Mouse (Mus musculus) gastrocnemius, adult 18-20 months (tissue): ENCODE results near the gene Chtf18. TPM values are rescaled to one million over a fixed set of nuclear protein-coding genes. Genes with fewer than 3 reads are reported as not detected.
A peak's percentile ranks its signal among the peaks of the same experiment; 100 is the strongest.

ENCODE experiments used
- DNase-seq: peaks from one replicate; pipeline ENCODE4 v3.0.0; 2021; ENCODE audit warnings: low spot score
- total RNA-seq, 2 experiments: library from RNA; stranded (reverse); gene quantifications; 2 replicates each; pipeline ENCODE4 v1.2.3; 2021

The Chtf18 gene
- total RNA-seq, 2 experiments from 2014 or later, result 0.47 to 1.1 TPM

GRCm38 (mm10) chr17:25735745-25736144 lies 8.5 kb upstream of the Chtf18 start, which contains the start of gene Mslnl:
Gene Mslnl (plus strand): TSS chr17:25736042.
- no peak for DNase-seq

GRCm38 (mm10) chr17:25735246-25735645 lies 8.0 kb upstream of the Chtf18 start:
- no peak for DNase-seq

- peak; percentile 81 for DNase-seq
Observed at GRCm38 (mm10) chr17:25732082-25732481, 4.9 kb upstream of the Chtf18 start.

GRCm38 (mm10) chr17:25728009-25728270 lies 721 bp upstream of the Chtf18 start:
- DNase-seq, result peak; percentile 41

- no peak for DNase-seq
Observed at GRCm38 (mm10) chr17:25725264-25725663, 2.0 kb downstream of the Chtf18 start.

- no peak for DNase-seq
Observed at GRCm38 (mm10) chr17:25723919-25724318, 3.3 kb downstream of the Chtf18 start.

- DNase-seq, result no peak
Observed at GRCm38 (mm10) chr17:25723470-25723869, 3.7 kb downstream of the Chtf18 start.

- DNase-seq, result no peak
Observed at GRCm38 (mm10) chr17:25721476-25721875, 5.7 kb downstream of the Chtf18 start.

- no peak for DNase-seq
Observed at GRCm38 (mm10) chr17:25717691-25718090, 9.5 kb downstream of the Chtf18 start.

- no peak for DNase-seq
Observed at GRCm38 (mm10) chr17:25716711-25717637, 10.2 kb downstream of the Chtf18 start, which contains the start of gene Gng13. Gene Gng13 (plus strand): TSS chr17:25717171.

- DNase-seq, result no peak
Observed at GRCm38 (mm10) chr17:25716130-25716529, 11.1 kb downstream of the Chtf18 start.

- DNase-seq, result no peak
Observed at GRCm38 (mm10) chr17:25715627-25716026, 11.6 kb downstream of the Chtf18 start.

- DNase-seq, result no peak
Observed at GRCm38 (mm10) chr17:25711136-25711535, 16.1 kb downstream of the Chtf18 start.

GRCm38 (mm10) chr17:25709994-25710393 lies 17.2 kb downstream of the Chtf18 start:
- DNase-seq, result no peak

- DNase-seq, result no peak
Observed at GRCm38 (mm10) chr17:25700863-25701496, 26.2 kb downstream of the Chtf18 start.

GRCm38 (mm10) chr17:25698446-25698845 lies 28.8 kb downstream of the Chtf18 start:
- DNase-seq, result peak; percentile 77

- no peak for DNase-seq
Observed at GRCm38 (mm10) chr17:25696263-25696662, 31.0 kb downstream of the Chtf18 start.

GRCm38 (mm10) chr17:25688922-25689321 lies 38.3 kb downstream of the Chtf18 start:
- no peak for DNase-seq

- DNase-seq, result no peak
Observed at GRCm38 (mm10) chr17:25686323-25686722, 40.9 kb downstream of the Chtf18 start.

- no peak for DNase-seq
Observed at GRCm38 (mm10) chr17:25681636-25682035, 45.6 kb downstream of the Chtf18 start.

GRCm38 (mm10) chr17:25679818-25680217 lies 47.4 kb downstream of the Chtf18 start:
- no peak for DNase-seq

GRCm38 (mm10) chr17:25677969-25678368 lies 49.2 kb downstream of the Chtf18 start:
- DNase-seq, result no peak

GRCm38 (mm10) chr17:25672982-25673381 lies 54.2 kb downstream of the Chtf18 start:
- no peak for DNase-seq
